Mouse (Mus musculus): ENCODE results near the gene Ablim1.
A peak's percentile ranks its signal among the peaks of the same experiment; 100 is the strongest.

The Ablim1 gene

GRCm38 (mm10) chr19:57127523-57127922 is 187.2 kb downstream of the Ablim1 start:
- no peak for DNase-seq (ENCODE audit: low spot score)

- DNase-seq (ENCODE audit: low spot score): no peak
Observed at GRCm38 (mm10) chr19:57126950-57127349, 187.8 kb downstream of the Ablim1 start.

GRCm38 (mm10) chr19:57124906-57125305 is 189.8 kb downstream of the Ablim1 start:
- DNase-seq (ENCODE audit: low spot score): no peak

- no peak for DNase-seq (ENCODE audit: low spot score)
Observed at GRCm38 (mm10) chr19:57124138-57124519, 190.6 kb downstream of the Ablim1 start.

- DNase-seq (ENCODE audit: low spot score): peak; percentile 88
Observed at GRCm38 (mm10) chr19:57123503-57124137, 191.1 kb downstream of the Ablim1 start.

- no peak for DNase-seq (ENCODE audit: low spot score)
Observed at GRCm38 (mm10) chr19:57122261-57122660, 192.5 kb downstream of the Ablim1 start.

- DNase-seq (ENCODE audit: low spot score): no peak
Observed at GRCm38 (mm10) chr19:57121036-57121435, 193.7 kb downstream of the Ablim1 start.

- DNase-seq (ENCODE audit: low spot score): peak; percentile 55
Observed at GRCm38 (mm10) chr19:57119661-57120060, 195.1 kb downstream of the Ablim1 start.

GRCm38 (mm10) chr19:57118785-57119565 is 195.7 kb downstream of the Ablim1 start:
- peak; percentile 90 for DNase-seq (ENCODE audit: low spot score)

- no peak for DNase-seq (ENCODE audit: low spot score)
Observed at GRCm38 (mm10) chr19:57117751-57118150, 197.0 kb downstream of the Ablim1 start.

- peak; percentile 65 for DNase-seq (ENCODE audit: low spot score)
Observed at GRCm38 (mm10) chr19:57116871-57117501, 197.7 kb downstream of the Ablim1 start.

GRCm38 (mm10) chr19:57115670-57116069 is 199.0 kb downstream of the Ablim1 start:
- DNase-seq (ENCODE audit: low spot score): no peak

- DNase-seq (ENCODE audit: low spot score): no peak
Observed at GRCm38 (mm10) chr19:57114951-57115350, 199.8 kb downstream of the Ablim1 start.

GRCm38 (mm10) chr19:57113975-57114374 is 200.7 kb downstream of the Ablim1 start:
- DNase-seq (ENCODE audit: low spot score): no peak

- DNase-seq (ENCODE audit: low spot score): peak; percentile 47
Observed at GRCm38 (mm10) chr19:57112816-57113406, 201.8 kb downstream of the Ablim1 start.

- DNase-seq (ENCODE audit: low spot score): no peak
Observed at GRCm38 (mm10) chr19:57112231-57112815, 202.4 kb downstream of the Ablim1 start.

GRCm38 (mm10) chr19:57111301-57111700 is 203.4 kb downstream of the Ablim1 start:
- DNase-seq (ENCODE audit: low spot score): no peak

- DNase-seq (ENCODE audit: low spot score): no peak
Observed at GRCm38 (mm10) chr19:57109620-57110019, 205.1 kb downstream of the Ablim1 start.

GRCm38 (mm10) chr19:57106513-57106912 is 208.2 kb downstream of the Ablim1 start:
- DNase-seq (ENCODE audit: low spot score): no peak

GRCm38 (mm10) chr19:57106031-57106430 is 208.7 kb downstream of the Ablim1 start:
- DNase-seq (ENCODE audit: low spot score): no peak

GRCm38 (mm10) chr19:57105156-57105555 is 209.6 kb downstream of the Ablim1 start:
- no peak for DNase-seq (ENCODE audit: low spot score)

- DNase-seq (ENCODE audit: low spot score): no peak
Observed at GRCm38 (mm10) chr19:57104171-57104748, 210.5 kb downstream of the Ablim1 start.
